Mouse (Mus musculus): ENCODE measurements around the gene Arsj.

GRCm38 (mm10) chr3:126449515-126449914, 86.0 kb downstream of the Arsj start:
- TF ChIP-seq EP300 (IDR thresholded peaks at IDR 0.05), result no peak
- TF ChIP-seq CTCF (IDR thresholded peaks at IDR 0.05), result no peak

Measured in lung, postnatal 0 days (tissue).